In the genomic region with DNA sequence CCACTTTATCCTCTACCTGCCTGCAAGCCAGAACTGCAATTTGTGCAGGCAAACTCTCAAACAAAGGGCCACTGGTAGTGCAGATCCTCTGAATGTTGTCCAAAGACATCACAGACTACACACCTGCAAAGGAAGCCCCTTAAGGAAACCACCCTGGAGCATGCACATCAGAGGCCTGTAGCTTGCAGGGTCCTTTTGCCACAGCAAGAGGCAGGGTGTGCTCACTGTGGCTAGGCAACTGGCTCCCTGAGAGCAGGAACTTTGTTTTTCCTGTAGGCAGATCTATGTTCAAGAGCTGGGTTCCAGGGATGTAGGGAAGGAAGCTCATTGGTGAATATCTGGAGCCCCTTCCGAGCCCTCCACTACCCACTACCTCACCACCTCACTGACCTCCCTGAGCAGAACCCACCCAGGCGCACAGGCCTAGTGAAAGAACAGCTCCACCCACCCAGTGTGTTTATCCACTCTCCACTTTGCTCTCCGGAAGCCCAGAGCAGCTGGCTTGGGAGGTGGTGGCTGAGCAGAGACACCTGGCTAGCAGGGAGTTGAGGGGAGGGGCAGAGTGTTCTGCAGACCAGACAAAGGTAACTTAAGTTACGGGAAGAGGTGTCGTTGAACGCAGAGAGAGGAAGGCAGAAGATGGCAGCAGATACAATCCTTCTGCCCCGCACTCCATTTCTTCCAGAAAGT, we compare ENCODE assay signal across 9 mouse cellular contexts. TPM values are rescaled to one million over a fixed set of nuclear protein-coding genes. Genes with fewer than 3 reads are reported as not detected.
DNase-seq lines count a peak whose midpoint lies in the region; ATAC-seq lines count a peak whose summit lies in the region.
"Had no signal": no experiment of that assay in that cellular context is flagged by ENCODE, and none has a peak within 500 bp of the region (broad histone marks: within the 10 kb centered on the region; RNA-seq: fewer than 3 reads in every experiment).

No protein-coding gene starts in this region.

- 52% methylated on average over 7 of the region's 7 CpGs for whole genome bisulfite sequencing in heart, embryonic 15.5 days
- 59% methylated on average over 7 of the region's 7 CpGs for WGBS in forebrain, embryonic 12.5 days
- 47% methylated on average over 7 of the region's 7 CpGs for WGBS in liver, embryonic 15.5 days (ENCODE audit: insufficient replicate concordance)
- WGBS in stomach, embryonic 15.5 days: 29% methylated on average over 7 of the region's 7 CpGs

- peak overlapping the region; percentile 93; the same call in 1 of the 2 replicates for H3K4me2 ChIP-seq in heart, embryonic 15.5 days
- peak overlapping the region; percentile 99 for H3K4me2 ChIP-seq in forebrain, embryonic 12.5 days
- H3K4me2 ChIP-seq in liver, embryonic 15.5 days: peak overlapping the region; percentile 77; the same call in 1 of the 2 replicates
- peak overlapping the region; percentile 97 for H3K4me2 ChIP-seq in stomach, embryonic 15.5 days

- H3K4me3 ChIP-seq in heart, embryonic 15.5 days: peak overlapping the region; percentile 81; the same call in 1 of the 2 replicates
- no peak overlapping the region for H3K4me3 ChIP-seq in forebrain, embryonic 12.5 days (replicated peaks)
- no peak overlapping the region for H3K4me3 ChIP-seq in liver, embryonic 15.5 days (replicated peaks)
- H3K4me3 ChIP-seq in stomach, embryonic 15.5 days (replicated peaks): no peak overlapping the region

- H3K27me3 ChIP-seq in heart, embryonic 15.5 days: no peaks in the 10 kb centered on the region
- H3K27me3 ChIP-seq in forebrain, embryonic 12.5 days: peaks cover 37% of the 10 kb centered on the region
- peaks cover 55% of the 10 kb centered on the region for H3K27me3 ChIP-seq in liver, embryonic 15.5 days
- H3K27me3 ChIP-seq in stomach, embryonic 15.5 days (replicated peaks): peaks cover 8% of the 10 kb centered on the region; the same call in 1 of the 2 replicates

- no peaks in the 10 kb centered on the region for H3K9me3 ChIP-seq in heart, embryonic 15.5 days (replicated peaks)
- H3K9me3 ChIP-seq in forebrain, embryonic 12.5 days: no peaks in the 10 kb centered on the region
- H3K9me3 ChIP-seq in liver, embryonic 15.5 days (replicated peaks): no peaks in the 10 kb centered on the region
- H3K9me3 ChIP-seq in stomach, embryonic 15.5 days: no peaks in the 10 kb centered on the region

- H3K9ac ChIP-seq in heart, embryonic 15.5 days: no peak overlapping the region
- no peak overlapping the region for H3K9ac ChIP-seq in forebrain, embryonic 12.5 days
- no peak overlapping the region for H3K9ac ChIP-seq in liver, embryonic 15.5 days
- no peak overlapping the region for H3K9ac ChIP-seq in stomach, embryonic 15.5 days

- DNase-seq in heart, adult 8-10 months (ENCODE audit: low spot score): no peak
- DNase-seq in right cerebral cortex, postnatal 10 days (ENCODE audit: low spot score in 2 of 2): no peak
- no peak for DNase-seq in adrenal gland, adult 8-10 months
- DNase-seq in gastrocnemius, adult 8-10 months (ENCODE audit: low spot score in 2 of 2): no peak

- H3K27ac ChIP-seq in heart, embryonic 15.5 days: peak overlapping the region; percentile 99
- no peak overlapping the region for H3K27ac ChIP-seq in forebrain, embryonic 12.5 days
- H3K27ac ChIP-seq in liver, embryonic 15.5 days (replicated peaks): no peak overlapping the region
- 0 out of 2 replicates have a peak overlapping the region, but pooled peaks have one; percentile 41 for H3K27ac ChIP-seq in stomach, embryonic 15.5 days

- H3K4me1 ChIP-seq in heart, embryonic 15.5 days (replicated peaks): peaks cover 87% of the 10 kb centered on the region
- peaks cover 78% of the 10 kb centered on the region for H3K4me1 ChIP-seq in forebrain, embryonic 12.5 days
- H3K4me1 ChIP-seq in liver, embryonic 15.5 days (replicated peaks): peaks cover 71% of the 10 kb centered on the region
- H3K4me1 ChIP-seq in stomach, embryonic 15.5 days: peaks cover 72% of the 10 kb centered on the region

- peaks cover 5% of the 10 kb centered on the region; the same call in 1 of the 2 replicates for H3K36me3 ChIP-seq in heart, embryonic 15.5 days
- H3K36me3 ChIP-seq in forebrain, embryonic 12.5 days (replicated peaks): no peaks in the 10 kb centered on the region
- no peaks in the 10 kb centered on the region for H3K36me3 ChIP-seq in liver, embryonic 15.5 days (replicated peaks)
- no peaks in the 10 kb centered on the region for H3K36me3 ChIP-seq in stomach, embryonic 15.5 days

- no peak for ATAC-seq in heart, embryonic 15.5 days (replicated peaks; ENCODE audit: insufficient number of reproducible peaks, insufficient read depth, low FRiP score, low read depth)
- no peak for ATAC-seq in forebrain, embryonic 12.5 days (ENCODE audit: low FRiP score)
- ATAC-seq in liver, embryonic 15.5 days (ENCODE audit: insufficient read depth): no peak
- no peak for ATAC-seq in stomach, embryonic 15.5 days (ENCODE audit: insufficient read depth, low FRiP score, low read depth)

RNA-seq across cellular contexts. Expression of a gene that starts 4.1 kb away (rescaled TPM):
- polyA plus RNA-seq in heart, embryonic 15.5 days (2015; fragmentation: Nextera tagmentation; extraction: Ambion mirVana): 21.0 and 27.2 TPM in 2 replicates
- 10 to 100 TPM; 48.8 to 95.2 (median 71.0) TPM for total RNA-seq in heart, adult 8-10 months (2022)
- polyA plus RNA-seq in forebrain, embryonic 12.5 days (2016; fragmentation: Nextera tagmentation; extraction: Ambion mirVana): 9.8 and 10.1 TPM in 2 replicates
- polyA plus RNA-seq in liver, embryonic 15.5 days (2015; fragmentation: Nextera tagmentation; extraction: Ambion mirVana): 0.35 and 0.68 TPM in 2 replicates
- 9.6 and 12.1 TPM in 2 replicates for polyA plus RNA-seq in stomach, embryonic 15.5 days (2015; fragmentation: Nextera tagmentation; extraction: Ambion mirVana)
- 10 to 100 TPM; 17.7 to 47.2 (median 36.0) TPM for total RNA-seq in adrenal gland, adult 8-10 months (2022)
- total RNA-seq in gastrocnemius, adult 8-10 months (2022): 1 to 10 TPM in 2 of 4 experiments, under 1 TPM in 2; 0.54 to 1.8 (median 1.2) TPM

RNA-seq across cellular contexts. Expression of a gene that starts 17.3 kb away (rescaled TPM):
- polyA plus RNA-seq in heart, embryonic 15.5 days (2015; fragmentation: Nextera tagmentation; extraction: Ambion mirVana): 27.9 and 30.6 TPM in 2 replicates
- 10 to 100 TPM; 21.4 to 26.9 (median 23.8) TPM for total RNA-seq in heart, adult 8-10 months (2022)
- 7.1 and 7.2 TPM in 2 replicates for polyA plus RNA-seq in forebrain, embryonic 12.5 days (2016; fragmentation: Nextera tagmentation; extraction: Ambion mirVana)
- 2.1 and 2.5 TPM in 2 replicates for polyA plus RNA-seq in liver, embryonic 15.5 days (2015; fragmentation: Nextera tagmentation; extraction: Ambion mirVana)
- 6.8 and 8.3 TPM in 2 replicates for polyA plus RNA-seq in stomach, embryonic 15.5 days (2015; fragmentation: Nextera tagmentation; extraction: Ambion mirVana)
- total RNA-seq in adrenal gland, adult 8-10 months (2022): 10 to 100 TPM in 1 of 4 experiments, 1 to 10 TPM in 3; 6.5 to 11.2 (median 9.1) TPM
- 1 to 10 TPM; 3.2 to 5.8 (median 4.0) TPM for total RNA-seq in gastrocnemius, adult 8-10 months (2022)
- total RNA-seq: neutrophil, adult 5-6 weeks had no signal

RNA-seq across cellular contexts. Expression of a gene that starts 44.6 kb away (rescaled TPM):
- polyA plus RNA-seq in heart, embryonic 15.5 days (2015; fragmentation: Nextera tagmentation; extraction: Ambion mirVana): 0.81 and 1.6 TPM in 2 replicates
- 1 to 10 TPM in 2 of 4 experiments, under 1 TPM in 2; 0.73 to 1.7 (median 1.1) TPM for total RNA-seq in heart, adult 8-10 months (2022)
- polyA plus RNA-seq in forebrain, embryonic 12.5 days (2016; fragmentation: Nextera tagmentation; extraction: Ambion mirVana): 0.34 and 0.53 TPM in 2 replicates
- 0.58 and 2.2 TPM in 2 replicates for polyA plus RNA-seq in liver, embryonic 15.5 days (2015; fragmentation: Nextera tagmentation; extraction: Ambion mirVana)
- polyA plus RNA-seq in stomach, embryonic 15.5 days (2015; fragmentation: Nextera tagmentation; extraction: Ambion mirVana): 2.0 and 2.5 TPM in 2 replicates
- total RNA-seq in adrenal gland, adult 8-10 months (2022): 1 to 10 TPM in 1 of 4 experiments, under 1 TPM in 3; 0.55 to 1.3 (median 0.64) TPM
- total RNA-seq in gastrocnemius, adult 8-10 months (2022): under 1 TPM in 1 of 4 experiments, not detected in 3; 0.22 TPM
- total RNA-seq: neutrophil, adult 5-6 weeks had no signal

RNA-seq across cellular contexts. Expression of a gene that starts 46.1 kb away (rescaled TPM):
- 54.4 and 70.1 TPM in 2 replicates for polyA plus RNA-seq in heart, embryonic 15.5 days (2015; fragmentation: Nextera tagmentation; extraction: Ambion mirVana)
- total RNA-seq in heart, adult 8-10 months (2022): 100 to 1,000 TPM in 2 of 4 experiments, 10 to 100 TPM in 2; 96.5 to 106 (median 101) TPM
- 43.6 and 47.4 TPM in 2 replicates for polyA plus RNA-seq in forebrain, embryonic 12.5 days (2016; fragmentation: Nextera tagmentation; extraction: Ambion mirVana)
- polyA plus RNA-seq in liver, embryonic 15.5 days (2015; fragmentation: Nextera tagmentation; extraction: Ambion mirVana): 25.6 and 30.8 TPM in 2 replicates
- polyA plus RNA-seq in stomach, embryonic 15.5 days (2015; fragmentation: Nextera tagmentation; extraction: Ambion mirVana): 49.9 and 59.5 TPM in 2 replicates
- total RNA-seq in adrenal gland, adult 8-10 months (2022): 10 to 100 TPM; 73.5 to 97.6 (median 86.0) TPM
- total RNA-seq in gastrocnemius, adult 8-10 months (2022): 10 to 100 TPM; 34.7 to 40.0 (median 38.8) TPM

Comparison
In these comparisons a context has a peak if more than half of its experiments do, and no peak if none do; other contexts are left out.
1. H3K27ac ChIP-seq: peak in heart, embryonic 15.5 days (single experiment) and stomach, embryonic 15.5 days (single experiment); none in forebrain, embryonic 12.5 days (single experiment) and liver, embryonic 15.5 days (single experiment).
2. Peak in every context shown above with its lines, with median percentiles within 50 percentile points of each other: H3K4me2 ChIP-seq.